Mouse (Mus musculus): Measurements from ENCODE around the gene Kdm5b. TPM values are rescaled to one million over a fixed set of nuclear protein-coding genes. Genes with fewer than 3 reads are reported as not detected.
"Not testable (repeated sequence)": the region's sequence is repeated elsewhere in the genome, so short reads cannot be mapped to it uniquely, and the experiment has no call there.

Gene Kdm5b
- polyA plus RNA-seq, 1 experiment = not detected

DNA sequence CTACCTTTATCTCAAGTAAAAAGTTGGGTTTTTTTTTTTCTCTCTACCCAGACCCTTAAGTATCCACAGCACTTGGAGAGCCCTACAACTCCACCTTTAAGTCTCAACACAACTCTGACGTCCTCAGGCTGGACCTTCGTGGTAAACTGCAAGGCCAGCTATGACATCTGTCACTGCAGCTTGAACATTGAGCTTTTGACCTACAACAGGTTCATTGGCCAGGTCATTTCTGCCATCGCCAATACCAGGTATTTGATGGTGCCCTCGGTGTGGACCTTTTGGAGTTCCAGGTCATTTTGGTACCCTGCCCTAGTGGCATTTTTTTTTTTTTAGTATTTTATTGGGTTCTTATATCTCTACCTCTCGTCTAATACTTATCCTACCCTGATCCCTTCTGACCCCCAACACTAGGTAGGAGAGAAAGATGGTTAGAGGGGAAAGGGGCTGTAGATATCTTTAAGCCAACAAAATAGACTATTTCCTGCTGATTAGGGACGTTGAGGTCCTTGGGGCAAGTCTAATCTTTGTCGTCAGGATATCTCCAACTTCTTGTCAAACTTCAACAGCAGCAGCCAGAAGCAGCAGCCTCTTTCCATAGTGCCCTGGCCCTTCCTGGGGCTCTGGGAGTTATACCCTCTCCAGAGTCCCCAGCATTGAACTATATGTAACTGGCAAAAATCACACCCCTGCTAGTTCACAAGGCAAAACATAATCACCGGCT, 39.8 kb upstream of the Kdm5b start:
- peaks cover 6% of the 10 kb centered on the region; the same call in 1 of the 2 replicates for H3K4me1 ChIP-seq (ENCODE audit: control insufficient read depth, insufficient read depth, low read length)
- no peak overlapping the region for H3K4me3 ChIP-seq (ENCODE audit: insufficient read depth, low read depth, low read length)
- WGBS = 89% methylated on average over 8 of the region's 8 CpGs
- TF ChIP-seq CTCF (IDR thresholded peaks at IDR 0.05; ENCODE audit: insufficient read depth, low read depth, low read length) (no peak), POLR2A (IDR thresholded peaks at IDR 0.05; ENCODE audit: insufficient read depth, low read depth, low read length) (no peak)
- no peak overlapping the region for H3K27ac ChIP-seq (ENCODE audit: insufficient read depth, low read depth, low read length)

DNA sequence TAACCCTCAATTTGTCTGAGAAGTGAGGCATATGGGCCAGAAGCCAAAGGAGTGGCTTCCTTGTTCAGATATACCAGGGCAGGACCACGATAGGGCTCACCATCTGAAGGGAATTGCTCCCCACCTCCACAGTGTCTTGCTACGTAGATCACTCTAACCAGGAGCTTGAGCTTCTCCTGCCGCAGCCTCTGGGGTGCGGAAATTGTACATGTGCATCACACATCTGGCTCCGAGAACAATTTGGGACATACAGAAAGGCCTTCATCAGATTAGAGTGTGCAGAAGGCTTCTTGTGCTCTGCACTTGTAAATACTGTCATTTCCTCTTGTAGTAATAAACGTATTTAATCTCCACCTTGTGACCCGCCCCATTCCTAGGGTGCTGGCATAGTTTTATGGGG, 38.8 kb upstream of the Kdm5b start:
- TF ChIP-seq CTCF (IDR thresholded peaks at IDR 0.05; ENCODE audit: insufficient read depth, low read depth, low read length) = no peak
- TF ChIP-seq POLR2A (IDR thresholded peaks at IDR 0.05; ENCODE audit: insufficient read depth, low read depth, low read length) = no peak
- 91% methylated on average over 7 of the region's 7 CpGs for WGBS
- Histone ChIP-seq H3K4me1 (ENCODE audit: control insufficient read depth, insufficient read depth, low read length) (peaks cover under 1% of the 10 kb centered on the region; the same call in 1 of the 2 replicates), H3K4me3 (ENCODE audit: insufficient read depth, low read depth, low read length) (no peak overlapping the region), H3K27ac (ENCODE audit: insufficient read depth, low read depth, low read length) (no peak overlapping the region)

DNA sequence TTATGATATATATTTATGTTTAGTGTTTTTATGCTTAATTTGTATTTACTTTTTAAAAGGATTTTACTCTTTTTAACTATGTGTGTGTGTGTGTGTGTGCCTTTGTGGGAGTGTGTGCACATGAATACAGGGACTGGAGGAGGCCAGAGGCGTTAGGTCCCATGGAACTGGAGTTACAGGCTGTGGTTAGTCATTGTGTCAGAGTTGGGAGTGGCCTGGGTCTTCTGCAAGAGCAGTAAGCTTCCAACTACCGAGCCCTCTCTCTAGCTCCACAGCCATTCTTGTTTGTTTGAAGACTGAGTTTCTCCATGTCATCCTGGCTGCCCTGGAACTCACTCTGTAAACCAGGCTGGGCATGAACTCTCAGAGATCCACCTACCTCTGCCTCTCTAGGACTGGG, 37.6 kb upstream of the Kdm5b start:
- TF ChIP-seq CTCF (IDR thresholded peaks at IDR 0.05; ENCODE audit: insufficient read depth, low read depth, low read length) = no peak
- Histone ChIP-seq H3K4me3 (ENCODE audit: insufficient read depth, low read depth, low read length) (no peak overlapping the region), H3K27ac (ENCODE audit: insufficient read depth, low read depth, low read length) (no peak overlapping the region), H3K4me1 (ENCODE audit: control insufficient read depth, insufficient read depth, low read length) (no peaks in the 10 kb centered on the region)
- WGBS = 69% methylated on average over 2 of the region's 2 CpGs

DNA sequence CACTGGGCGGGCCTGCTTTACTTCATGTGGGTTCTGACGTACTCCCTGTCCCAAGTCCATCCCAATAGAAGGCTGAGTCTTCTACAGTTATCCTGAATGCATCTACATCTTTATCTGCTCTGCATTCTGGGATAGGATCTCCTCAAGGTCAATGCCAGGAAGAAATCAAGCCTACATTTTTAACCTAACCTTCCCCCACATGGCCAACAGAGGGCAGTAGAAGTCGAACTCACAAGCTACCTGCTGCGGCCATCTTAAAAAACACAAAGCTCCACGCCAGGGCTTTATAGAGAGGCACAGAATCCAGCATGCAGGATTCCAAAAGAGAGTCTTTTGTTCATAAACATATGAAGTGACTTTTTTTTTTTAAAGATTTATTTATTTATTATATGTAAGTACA, 35.5 kb upstream of the Kdm5b start:
- TF ChIP-seq POLR2A (IDR thresholded peaks at IDR 0.05; ENCODE audit: insufficient read depth, low read depth, low read length) = no peak
- no peak for TF ChIP-seq CTCF (IDR thresholded peaks at IDR 0.05; ENCODE audit: insufficient read depth, low read depth, low read length)
- 81% methylated on average over 5 of the region's 5 CpGs for WGBS
- H3K4me1 ChIP-seq (ENCODE audit: control insufficient read depth, insufficient read depth, low read length) = no peaks in the 10 kb centered on the region
- H3K27ac ChIP-seq (ENCODE audit: insufficient read depth, low read depth, low read length) = no peak overlapping the region
- no peak overlapping the region for H3K4me3 ChIP-seq (ENCODE audit: insufficient read depth, low read depth, low read length)

DNA sequence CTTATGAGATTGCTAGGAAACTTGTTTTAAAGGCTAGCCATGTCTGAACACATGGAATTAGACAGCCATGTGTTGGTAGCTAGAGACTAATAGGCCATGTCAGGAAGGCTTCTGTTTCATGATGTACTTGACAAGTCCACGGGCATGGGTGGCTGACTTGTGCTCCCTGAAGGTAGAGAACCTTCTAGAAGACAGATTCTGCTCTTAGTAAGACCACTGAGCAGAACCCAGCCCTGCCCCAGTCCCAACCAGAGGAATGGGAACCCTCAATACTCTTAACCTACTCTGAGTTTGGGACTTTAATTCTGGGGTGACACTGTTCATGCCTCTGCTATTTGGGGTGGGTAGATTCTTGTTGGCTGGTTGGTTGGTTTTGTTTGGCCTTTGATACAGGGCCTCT, 35.0 kb upstream of the Kdm5b start:
- no peak for TF ChIP-seq CTCF (IDR thresholded peaks at IDR 0.05; ENCODE audit: insufficient read depth, low read depth, low read length)
- no peak for TF ChIP-seq POLR2A (IDR thresholded peaks at IDR 0.05; ENCODE audit: insufficient read depth, low read depth, low read length)
- no peaks in the 10 kb centered on the region for H3K4me1 ChIP-seq (ENCODE audit: control insufficient read depth, insufficient read depth, low read length)
- no peak overlapping the region for H3K4me3 ChIP-seq (ENCODE audit: insufficient read depth, low read depth, low read length)
- WGBS = 90% methylated on average over 1 of the region's 1 CpGs
- no peak overlapping the region for H3K27ac ChIP-seq (ENCODE audit: insufficient read depth, low read depth, low read length)

DNA sequence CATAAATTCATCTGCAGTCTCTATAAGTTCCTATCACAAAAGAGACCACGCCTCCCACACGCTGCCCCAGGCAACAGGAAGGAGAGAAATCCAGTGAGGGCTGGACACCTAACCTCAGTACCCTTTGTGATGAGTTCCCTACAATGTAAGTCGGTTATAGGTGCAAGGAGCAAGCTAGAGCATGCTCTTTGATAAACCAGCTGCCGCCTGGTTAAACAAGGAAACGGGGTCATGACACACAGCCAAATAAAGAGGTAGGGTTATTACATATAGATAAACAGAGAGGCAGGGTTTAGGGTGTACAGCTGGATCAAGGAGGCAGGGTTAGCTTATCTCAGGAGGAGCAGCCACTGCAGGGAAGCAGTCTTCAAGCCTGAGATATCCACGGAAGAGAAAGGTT, 33.2 kb upstream of the Kdm5b start:
- Histone ChIP-seq H3K4me3 (ENCODE audit: insufficient read depth, low read depth, low read length) (no peak overlapping the region), H3K27ac (ENCODE audit: insufficient read depth, low read depth, low read length) (no peak overlapping the region), H3K4me1 (ENCODE audit: control insufficient read depth, insufficient read depth, low read length) (no peaks in the 10 kb centered on the region)
- TF ChIP-seq CTCF (IDR thresholded peaks at IDR 0.05; ENCODE audit: insufficient read depth, low read depth, low read length) (no peak), POLR2A (IDR thresholded peaks at IDR 0.05; ENCODE audit: insufficient read depth, low read depth, low read length) (no peak)
- 94% methylated on average over 6 of the region's 6 CpGs for WGBS

DNA sequence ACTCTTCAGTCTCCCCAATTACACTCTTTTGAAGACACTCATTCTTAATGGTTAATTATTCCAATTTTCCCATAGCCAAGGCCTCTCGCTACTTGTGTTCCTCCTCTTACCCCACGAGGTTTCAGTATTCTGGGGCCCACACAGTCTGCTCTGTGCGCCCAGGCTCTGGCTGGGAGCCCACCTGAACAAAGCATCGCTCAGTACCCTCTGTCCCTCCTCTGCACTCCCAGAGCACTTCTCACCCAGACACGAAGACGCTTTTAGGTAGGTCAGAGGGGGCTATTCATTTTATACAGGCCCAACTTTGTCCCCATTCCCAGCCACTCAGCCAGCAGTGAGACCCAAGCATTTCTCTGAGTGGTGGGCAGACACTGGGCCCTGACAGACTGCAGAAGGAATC, 29.4 kb upstream of the Kdm5b start:
- Histone ChIP-seq H3K4me1 (ENCODE audit: control insufficient read depth, insufficient read depth, low read length) (no peaks in the 10 kb centered on the region), H3K4me3 (ENCODE audit: insufficient read depth, low read depth, low read length) (no peak overlapping the region), H3K27ac (ENCODE audit: insufficient read depth, low read depth, low read length) (peak overlapping the region; percentile 60; the same call in 1 of the 2 replicates)
- 62% methylated on average over 6 of the region's 6 CpGs for WGBS
- TF ChIP-seq POLR2A (IDR thresholded peaks at IDR 0.05; ENCODE audit: insufficient read depth, low read depth, low read length) (no peak), CTCF (IDR thresholded peaks at IDR 0.05; ENCODE audit: insufficient read depth, low read depth, low read length) (no peak)

DNA sequence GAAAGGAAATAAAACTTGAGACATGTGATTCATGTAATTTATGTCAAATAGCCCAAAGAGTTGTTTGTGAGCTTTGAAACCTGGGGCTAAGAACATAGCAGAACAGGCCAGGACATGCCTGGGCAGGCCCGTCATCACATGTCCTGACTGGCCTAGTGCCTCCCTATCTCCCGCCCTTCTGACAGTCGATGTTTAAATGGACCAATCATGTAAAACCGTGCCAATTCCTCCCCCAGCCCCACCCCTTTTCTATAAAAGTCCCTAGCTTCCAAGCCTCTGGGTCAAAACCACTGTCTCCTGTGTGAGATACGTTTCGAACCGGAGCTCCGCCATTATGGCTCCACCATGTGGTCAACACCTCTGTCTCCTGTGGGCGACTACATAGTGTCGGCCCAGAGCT, 26.3 kb upstream of the Kdm5b start:
- H3K4me1 ChIP-seq (ENCODE audit: control insufficient read depth, insufficient read depth, low read length); H3K27ac ChIP-seq (ENCODE audit: insufficient read depth, low read depth, low read length); H3K4me3 ChIP-seq (ENCODE audit: insufficient read depth, low read depth, low read length): not testable (repeated sequence)
- WGBS = 93% methylated on average over 10 of the region's 10 CpGs

DNA sequence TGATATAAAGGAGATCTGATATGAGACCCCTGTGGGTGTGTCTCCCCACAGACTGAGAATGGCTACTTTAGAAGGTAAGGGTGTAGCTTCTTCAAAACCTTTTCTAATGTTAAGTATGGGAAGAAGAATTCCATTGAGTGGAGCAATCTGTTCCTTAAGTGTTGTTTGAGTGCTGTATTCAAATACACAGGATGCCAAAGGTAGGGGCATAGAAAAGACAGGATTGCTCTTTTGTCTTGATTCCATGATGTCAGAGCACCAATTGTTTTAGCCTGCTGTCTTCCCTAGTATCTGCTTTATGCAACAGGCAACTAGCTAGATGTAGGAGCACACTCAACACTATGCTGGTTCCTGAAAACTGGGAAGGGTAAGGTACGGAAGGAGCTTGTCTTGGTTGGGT, 24.9 kb upstream of the Kdm5b start:
- WGBS = 98% methylated on average over 1 of the region's 1 CpGs
- H3K27ac ChIP-seq (ENCODE audit: insufficient read depth, low read depth, low read length) = no peak overlapping the region
- no peak overlapping the region for H3K4me3 ChIP-seq (ENCODE audit: insufficient read depth, low read depth, low read length)
- no peaks in the 10 kb centered on the region for H3K4me1 ChIP-seq (ENCODE audit: control insufficient read depth, insufficient read depth, low read length)
- no peak for TF ChIP-seq CTCF (IDR thresholded peaks at IDR 0.05; ENCODE audit: insufficient read depth, low read depth, low read length)
- TF ChIP-seq POLR2A (IDR thresholded peaks at IDR 0.05; ENCODE audit: insufficient read depth, low read depth, low read length) = no peak

DNA sequence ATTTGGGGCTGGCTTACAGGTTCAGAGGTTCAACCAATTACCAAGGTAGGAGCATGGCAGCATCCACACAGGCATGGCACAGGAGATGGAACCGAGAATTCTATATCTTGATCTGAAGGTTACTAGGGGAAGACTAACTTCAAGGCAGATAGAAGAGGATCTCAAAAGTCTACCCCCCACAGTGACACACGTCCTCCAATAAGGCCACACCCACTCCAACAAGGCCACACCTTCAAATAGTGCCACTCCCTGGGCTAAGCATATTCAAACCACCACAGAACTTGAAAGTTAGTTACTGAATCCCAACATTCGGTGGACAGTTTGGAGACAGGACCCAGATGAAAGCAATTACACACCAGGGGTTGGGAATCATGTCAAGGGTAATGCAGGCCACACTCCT, 24.5 kb upstream of the Kdm5b start:
- TF ChIP-seq CTCF (IDR thresholded peaks at IDR 0.05; ENCODE audit: insufficient read depth, low read depth, low read length) (no peak), POLR2A (IDR thresholded peaks at IDR 0.05; ENCODE audit: insufficient read depth, low read depth, low read length) (no peak)
- Histone ChIP-seq H3K4me3 (ENCODE audit: insufficient read depth, low read depth, low read length) (no peak overlapping the region), H3K27ac (ENCODE audit: insufficient read depth, low read depth, low read length) (no peak overlapping the region), H3K4me1 (ENCODE audit: control insufficient read depth, insufficient read depth, low read length) (no peaks in the 10 kb centered on the region)
- WGBS = 70% methylated on average over 3 of the region's 3 CpGs

Measured in olfactory bulb, adult 2 months (tissue).